In the genomic region with DNA sequence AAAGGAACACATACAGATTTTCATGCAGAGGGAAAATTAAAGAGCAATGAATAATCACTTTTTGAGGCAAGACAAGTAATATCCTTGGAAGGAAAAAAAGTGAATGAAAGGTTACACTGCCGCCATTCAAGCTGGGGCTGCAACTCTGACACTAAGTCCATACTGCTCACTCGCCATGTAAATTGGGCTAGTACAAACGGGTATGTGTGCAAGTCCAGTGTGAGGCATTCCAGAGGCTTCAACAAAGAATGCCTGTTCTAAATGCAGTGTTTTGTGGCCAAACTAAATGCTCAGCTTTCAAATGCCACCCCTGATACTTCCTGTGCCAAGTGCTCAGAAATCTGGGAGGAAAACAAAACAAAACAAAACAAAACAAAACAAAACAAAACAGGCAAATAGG, we compare ENCODE assay signal across 14 mouse cellular contexts.
"Had no signal": no experiment of that assay in that cellular context is flagged by ENCODE, and none has a peak within 500 bp of the region (broad histone marks: within the 10 kb centered on the region; RNA-seq: fewer than 3 reads in every experiment).

No protein-coding gene starts in this region.

- ATAC-seq: midbrain, embryonic 13.5 days had no signal

- H3K9me3 ChIP-seq: limb, embryonic 13.5 days; midbrain, embryonic 13.5 days; neural tube, embryonic 12.5 days had no signal

- H3K27me3 ChIP-seq: limb, embryonic 13.5 days; midbrain, embryonic 13.5 days; neural tube, embryonic 12.5 days had no signal

- DNase-seq: kidney, postnatal 25 days; layer of hippocampus, adult 9-11 months; layer of hippocampus, postnatal 36 days; left cerebral cortex, postnatal 4 days; lung, adult 18-20 months; retina, postnatal 1 day; right cerebral cortex, postnatal 4 days; spleen, adult 18-20 months; thymus, adult 18-20 months; thymus, postnatal 14 days had no signal

- H3K9ac ChIP-seq: limb, embryonic 13.5 days; liver, embryonic 14.5 days; midbrain, embryonic 13.5 days; neural tube, embryonic 12.5 days had no signal

- H3K27ac ChIP-seq: limb, embryonic 13.5 days; liver, embryonic 14.5 days; midbrain, embryonic 13.5 days; neural tube, embryonic 12.5 days had no signal

- H3K4me2 ChIP-seq: limb, embryonic 13.5 days; midbrain, embryonic 13.5 days; neural tube, embryonic 12.5 days had no signal

- H3K4me3 ChIP-seq: limb, embryonic 13.5 days; midbrain, embryonic 13.5 days; neural tube, embryonic 12.5 days had no signal

- H3K36me3 ChIP-seq: limb, embryonic 13.5 days; midbrain, embryonic 13.5 days; neural tube, embryonic 12.5 days had no signal

- H3K4me1 ChIP-seq: limb, embryonic 13.5 days; midbrain, embryonic 13.5 days; neural tube, embryonic 12.5 days had no signal
